Comparison of ENCODE assay signal across 8 mouse cellular contexts in genomic region chr19:37434263-37434951, GRCm38 (mm10). TPM values are rescaled to one million over a fixed set of nuclear protein-coding genes. Genes with fewer than 3 reads are reported as not detected.
A peak's percentile ranks its signal among the peaks of the same experiment; 100 is the strongest.
DNase-seq lines count a peak whose midpoint lies in the region; ATAC-seq and TF ChIP-seq lines count a peak whose summit lies in the region.

TSS of gene Hhex (plus strand) at chr19:37434810.

- WGBS in hindbrain, postnatal 0 days: 2% methylated on average over 54 of the region's 79 CpGs
- 1% methylated on average over 78 of the region's 79 CpGs for WGBS in limb, embryonic 10.5 days

- no peaks in the 10 kb centered on the region for H3K4me1 ChIP-seq in hindbrain, postnatal 0 days (ENCODE audit: insufficient read depth, low read length)
- H3K4me1 ChIP-seq in limb, embryonic 10.5 days: peaks cover 34% of the 10 kb centered on the region

- H3K9me3 ChIP-seq in hindbrain, postnatal 0 days (ENCODE audit: low read length): no peaks in the 10 kb centered on the region
- no peaks in the 10 kb centered on the region for H3K9me3 ChIP-seq in limb, embryonic 10.5 days (replicated peaks)

- H3K36me3 ChIP-seq in hindbrain, postnatal 0 days (ENCODE audit: insufficient read depth, low read length): no peaks in the 10 kb centered on the region
- no peaks in the 10 kb centered on the region for H3K36me3 ChIP-seq in limb, embryonic 10.5 days

- DNase-seq in MN1 (ENCODE audit: low spot score): peak; percentile 41
- DNase-seq in c-Kit-positive CD71-positive TER-119-negative erythroid progenitor cells, embryonic 14.5 days (ENCODE audit: low read depth): peak; percentile 38
- DNase-seq in gastrocnemius, postnatal 14 days: peak; percentile 76
- DNase-seq in hindbrain, postnatal 0 days (ENCODE audit: low spot score): peak; percentile 23
- peak; percentile 76 for DNase-seq in limb, embryonic 10.5 days (ENCODE audit: low spot score)
- peak; percentile 48 for DNase-seq in mesoderm, embryonic 11.5 days (ENCODE audit: low read depth, low spot score)
- peak; percentile 63 for DNase-seq in right cerebral cortex, postnatal 14 days
- peak; percentile 27 for DNase-seq in urinary bladder, postnatal 10 days (ENCODE audit: low spot score)

- 0 out of 2 replicates have a peak within 1 kb of the TSS, but pooled peaks have one; percentile 28 for H3K9ac ChIP-seq in hindbrain, postnatal 0 days (replicated peaks; ENCODE audit: low read length)

- peak within 1 kb of the TSS; percentile 34 for H3K4me3 ChIP-seq in hindbrain, postnatal 0 days (ENCODE audit: low read length)
- H3K4me3 ChIP-seq in limb, embryonic 10.5 days: peak within 1 kb of the TSS; percentile 59

- intact Hi-C loops in gastrocnemius, postnatal 14 days (cut with DNase I; ENCODE audit: low total_unique reads): no loop called here

- H3K4me2 ChIP-seq in hindbrain, postnatal 0 days (ENCODE audit: low read depth, low read length): peak within 1 kb of the TSS; percentile 45

- peak; percentile 52 for ATAC-seq in hindbrain, postnatal 0 days

- no peak for TF ChIP-seq CTCF in hindbrain, postnatal 0 days (IDR thresholded peaks at IDR 0.05; ENCODE audit: low read depth)

- peak within 1 kb of the TSS; percentile 20; the same call in 1 of the 2 replicates for H3K27ac ChIP-seq in hindbrain, postnatal 0 days
- peak within 1 kb of the TSS; percentile 77 for H3K27ac ChIP-seq in limb, embryonic 10.5 days

- peaks cover 62% of the 10 kb centered on the region for H3K27me3 ChIP-seq in hindbrain, postnatal 0 days (ENCODE audit: insufficient read depth, low read length)
- H3K27me3 ChIP-seq in limb, embryonic 10.5 days (ENCODE audit: low read depth, poor library complexity, severe bottlenecking): peaks cover 95% of the 10 kb centered on the region

RNA-seq across cellular contexts. Expression of gene Hhex, which starts in this region (rescaled TPM):
- total RNA-seq in gastrocnemius, postnatal 14 days (2021): 1 to 10 TPM; 3.4 to 3.9 TPM
- total RNA-seq in hindbrain, postnatal 0 days (2014; rRNA removed): 0.16 and 2.7 TPM in 2 replicates
- polyA plus RNA-seq in hindbrain, postnatal 0 days (2015; fragmentation: Nextera tagmentation; extraction: Ambion mirVana): 4.2 and 4.7 TPM in 2 replicates
- polyA plus RNA-seq in limb, embryonic 10.5 days (2016; fragmentation: Nextera tagmentation; extraction: Ambion mirVana): 6.8 and 7.2 TPM in 2 replicates

Comparison
In these comparisons a context has a peak if more than half of its experiments do, and no peak if none do; other contexts are left out.
1. Peak in every context shown above with its lines: DNase-seq, ATAC-seq, H3K4me3 ChIP-seq and H3K27ac ChIP-seq.
2. DNase-seq: peak in every context shown above with its lines; median percentile 76 in gastrocnemius, postnatal 14 days; 76 in limb, embryonic 10.5 days; 63 in right cerebral cortex, postnatal 14 days; 48 in mesoderm, embryonic 11.5 days; 41 in MN1; 38 in c-Kit-positive CD71-positive TER-119-negative erythroid progenitor cells, embryonic 14.5 days; 27 in urinary bladder, postnatal 10 days; 23 in hindbrain, postnatal 0 days.